Mouse (Mus musculus) lung, postnatal 25 days (tissue): ENCODE data around the gene Vti1b.

Experiments
- DNase-seq: peaks from one replicate; pipeline ENCODE4 v3.0.0; 2022; ENCODE audit warnings: low spot score

Vti1b gene

GRCm38 (mm10) chr12:79138999-79139398 lies 33.5 kb downstream of the Vti1b start:
- peak; percentile 25 for DNase-seq

GRCm38 (mm10) chr12:79136949-79137348 lies 35.5 kb downstream of the Vti1b start:
- no peak for DNase-seq

GRCm38 (mm10) chr12:79135105-79135504 lies 37.4 kb downstream of the Vti1b start:
- no peak for DNase-seq

- no peak for DNase-seq
These were observed 37.8 kb downstream of the Vti1b start for GRCm38 (mm10) chr12:79134676-79135075.

GRCm38 (mm10) chr12:79131706-79132460 lies 40.6 kb downstream of the Vti1b start:
- peak; percentile 34 for DNase-seq

GRCm38 (mm10) chr12:79131178-79131675 lies 41.2 kb downstream of the Vti1b start:
- no peak for DNase-seq

- DNase-seq: peak; percentile 90
These were observed 41.9 kb downstream of the Vti1b start, which contains the start of gene Arg2 for GRCm38 (mm10) chr12:79130299-79131177. TSS of gene Arg2 (plus strand) at chr12:79130777.

GRCm38 (mm10) chr12:79122820-79123219 lies 49.6 kb downstream of the Vti1b start:
- no peak for DNase-seq

GRCm38 (mm10) chr12:79118991-79119390 lies 53.5 kb downstream of the Vti1b start:
- no peak for DNase-seq
